Mouse (Mus musculus): ENCODE results near the gene Igfals.

The Igfals gene

DNA sequence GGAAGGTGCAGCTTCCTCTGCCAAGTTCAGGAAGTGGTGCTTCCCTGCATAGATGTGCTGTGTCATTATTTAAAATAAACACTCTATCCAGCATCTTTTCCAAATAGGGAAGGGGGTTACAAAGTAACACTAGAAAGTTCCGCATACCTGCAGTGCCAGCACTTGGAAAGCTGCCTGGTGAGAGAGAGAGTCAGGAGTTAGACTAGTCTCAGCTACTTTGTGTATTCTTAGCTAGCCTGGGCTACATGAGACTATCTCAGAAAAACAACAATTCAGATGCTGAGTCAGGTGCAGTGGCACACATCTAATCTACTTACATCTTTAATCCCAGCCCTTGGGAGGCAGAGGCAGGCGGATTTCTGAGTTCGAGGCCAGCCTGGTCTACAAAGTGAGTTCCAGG is 4.0 kb upstream of the Igfals start:
- no peak for DNase-seq (ENCODE audit: low read depth, low spot score)

DNA sequence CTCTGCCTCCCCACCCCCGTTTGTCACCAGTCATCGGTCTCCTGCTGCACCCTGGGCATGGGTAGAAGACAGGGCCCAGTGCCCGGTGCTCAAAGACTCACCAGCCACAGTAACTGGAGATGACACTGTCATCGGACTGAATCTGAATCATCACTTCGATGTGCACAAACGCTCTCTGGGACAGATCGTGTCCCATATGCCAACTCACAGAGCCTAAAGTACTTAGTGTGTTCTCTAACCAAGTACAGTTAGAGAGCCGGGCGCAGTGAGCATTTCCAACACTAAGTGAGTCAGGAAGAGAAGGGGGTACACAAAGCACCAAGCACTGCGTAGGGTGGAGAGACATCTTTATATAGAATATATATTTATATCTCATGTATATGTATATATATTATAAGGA is 2.1 kb downstream of the Igfals start:
- DNase-seq (ENCODE audit: low read depth, low spot score): no peak

DNA sequence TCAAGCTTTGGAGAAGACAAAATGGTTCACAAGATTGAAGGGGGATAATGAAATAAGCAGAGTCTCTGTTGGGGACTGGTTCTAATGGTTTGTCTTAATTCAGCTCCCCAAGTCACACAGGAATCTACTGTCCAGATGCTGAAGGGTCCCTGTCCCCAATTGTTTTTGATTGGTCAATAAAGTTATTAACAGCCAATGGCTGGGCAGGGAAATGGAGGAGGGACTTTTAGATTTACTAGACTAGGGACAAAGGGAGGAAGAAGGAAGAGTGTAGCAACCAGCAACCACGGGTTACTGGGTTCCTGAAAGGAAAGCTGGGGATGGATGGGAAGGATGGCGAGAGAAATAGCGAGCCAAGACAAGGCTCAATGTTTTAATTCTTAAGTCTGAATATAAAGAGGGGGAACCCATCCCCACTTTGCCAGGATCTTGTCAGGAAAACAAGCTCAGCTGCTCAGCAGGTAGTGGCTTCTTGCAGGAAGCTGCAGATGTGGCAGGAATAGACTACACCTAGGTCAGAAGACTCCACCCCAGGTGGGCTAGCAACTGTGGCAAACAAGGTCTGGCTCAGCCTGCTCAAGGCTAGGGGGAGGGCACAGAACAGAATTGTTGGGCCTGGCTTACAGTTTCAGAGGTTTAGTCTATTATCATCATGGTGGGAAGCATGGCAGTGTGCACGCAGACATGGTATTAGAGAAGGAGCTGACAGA is 8.1 kb downstream of the Igfals start:
- DNase-seq (ENCODE audit: low read depth, low spot score): no peak

DNA sequence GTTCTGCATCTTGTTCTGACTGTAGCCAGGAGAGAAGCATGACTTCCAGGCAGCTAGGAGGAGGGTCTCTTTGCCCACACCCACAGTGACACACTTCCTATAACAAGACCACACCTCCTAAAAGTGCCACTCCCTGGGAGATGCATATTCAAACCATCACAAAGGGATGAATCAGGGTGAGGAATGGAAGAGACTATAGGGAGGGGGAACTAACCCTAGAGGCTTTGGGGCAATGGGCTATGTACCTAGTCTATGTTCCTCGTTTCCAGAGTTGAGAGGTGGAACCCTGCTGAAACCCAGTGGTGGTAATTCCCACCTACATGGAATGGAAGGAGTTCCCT is 8.6 kb downstream of the Igfals start:
- DNase-seq (ENCODE audit: low read depth, low spot score): no peak

DNA sequence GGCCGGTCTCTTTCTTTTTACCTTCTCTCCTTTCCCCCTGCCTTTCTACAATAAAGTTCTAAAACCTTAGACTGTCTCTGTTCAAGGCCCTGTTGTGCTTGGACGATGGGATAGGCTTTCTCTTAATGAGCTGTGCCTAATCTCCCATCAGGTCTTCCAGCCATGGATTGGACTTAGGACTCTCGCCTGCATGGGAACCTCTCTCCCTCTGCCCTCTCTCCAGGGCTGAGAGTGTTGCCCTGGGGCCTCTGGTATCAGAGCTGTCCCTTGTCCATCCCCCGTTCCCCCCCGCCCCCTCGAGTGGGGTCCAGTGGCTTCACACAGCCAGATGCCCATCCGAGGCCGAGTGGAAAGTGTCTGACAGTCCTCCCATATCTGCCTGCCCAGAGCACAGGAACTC is 9.2 kb downstream of the Igfals start:
- no peak for DNase-seq (ENCODE audit: low read depth, low spot score)

DNA sequence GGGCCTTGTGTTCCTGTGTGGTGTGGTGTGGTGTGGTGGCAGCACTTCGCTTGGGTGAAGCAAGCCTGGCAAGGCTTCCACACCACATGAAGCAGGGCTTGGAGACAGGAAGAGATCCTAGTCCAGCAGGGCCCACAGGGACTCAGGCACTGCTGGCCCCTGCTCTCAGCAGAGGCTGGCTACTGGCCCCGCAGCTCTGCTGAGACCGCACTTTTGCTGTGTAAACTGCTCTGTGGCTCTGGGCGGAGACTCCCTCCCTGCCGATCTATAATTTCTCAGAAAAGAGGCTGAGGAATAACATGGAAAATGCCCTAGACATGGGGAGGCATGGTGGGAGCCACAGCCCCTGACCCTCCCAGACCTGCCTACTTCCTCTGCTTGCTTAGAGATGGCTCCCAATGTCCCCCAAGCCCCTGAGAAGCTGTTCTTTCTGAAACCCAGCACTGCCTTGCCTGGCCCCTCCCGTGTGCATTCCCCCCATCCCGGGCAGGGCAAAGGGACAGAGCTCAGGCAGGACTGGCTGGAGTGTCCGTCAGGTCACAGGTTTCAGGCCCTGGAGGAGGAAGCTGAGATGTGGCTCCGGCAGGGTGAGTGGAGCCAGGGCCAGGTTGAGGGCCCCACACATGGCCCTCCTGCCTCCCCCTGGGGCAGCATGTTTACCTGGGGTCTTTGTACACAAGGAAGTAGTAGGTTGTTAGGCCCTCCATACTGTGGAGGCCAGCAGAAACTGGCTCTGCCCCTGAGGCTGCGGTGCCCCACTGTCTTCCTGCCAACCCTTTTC is 11.7 kb downstream of the Igfals start:
- no peak for DNase-seq (ENCODE audit: low read depth, low spot score)

DNA sequence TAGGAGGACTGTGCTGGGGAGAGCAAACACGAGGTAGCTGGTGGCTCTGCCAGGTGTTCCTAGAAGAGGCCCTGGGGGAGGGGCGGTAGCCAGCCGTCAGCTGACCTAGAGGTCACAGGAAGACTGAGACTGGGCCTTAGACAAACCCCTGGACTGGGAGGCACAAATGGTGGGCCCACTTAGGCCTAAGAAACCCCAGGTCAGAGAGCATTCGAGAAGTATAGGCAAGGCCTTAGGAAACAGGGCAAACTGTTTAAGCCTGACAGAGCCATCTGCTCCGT is 12.3 kb downstream of the Igfals start:
- no peak for DNase-seq (ENCODE audit: low read depth, low spot score)

DNA sequence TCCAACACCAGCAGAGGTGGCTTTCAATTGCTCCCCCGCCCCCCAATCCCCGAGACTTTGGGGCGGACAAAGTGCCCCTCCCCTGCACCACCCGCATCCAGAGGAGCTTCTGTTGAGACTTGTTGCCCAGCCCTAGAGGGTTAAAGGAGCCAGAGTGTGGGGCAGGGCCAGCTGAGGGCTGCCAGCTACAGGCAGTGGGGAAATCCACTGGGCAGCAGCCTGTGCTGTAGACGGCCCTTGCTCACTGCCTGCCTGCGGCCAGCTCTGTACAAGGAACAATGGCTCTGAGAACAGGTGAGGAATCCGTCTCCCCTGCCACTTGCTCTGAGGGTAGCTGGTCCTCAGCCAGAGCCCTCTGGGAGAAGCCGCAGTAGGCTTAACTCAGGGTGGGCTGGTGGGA is 12.7 kb downstream of the Igfals start:
- no peak for DNase-seq (ENCODE audit: low read depth, low spot score)

DNA sequence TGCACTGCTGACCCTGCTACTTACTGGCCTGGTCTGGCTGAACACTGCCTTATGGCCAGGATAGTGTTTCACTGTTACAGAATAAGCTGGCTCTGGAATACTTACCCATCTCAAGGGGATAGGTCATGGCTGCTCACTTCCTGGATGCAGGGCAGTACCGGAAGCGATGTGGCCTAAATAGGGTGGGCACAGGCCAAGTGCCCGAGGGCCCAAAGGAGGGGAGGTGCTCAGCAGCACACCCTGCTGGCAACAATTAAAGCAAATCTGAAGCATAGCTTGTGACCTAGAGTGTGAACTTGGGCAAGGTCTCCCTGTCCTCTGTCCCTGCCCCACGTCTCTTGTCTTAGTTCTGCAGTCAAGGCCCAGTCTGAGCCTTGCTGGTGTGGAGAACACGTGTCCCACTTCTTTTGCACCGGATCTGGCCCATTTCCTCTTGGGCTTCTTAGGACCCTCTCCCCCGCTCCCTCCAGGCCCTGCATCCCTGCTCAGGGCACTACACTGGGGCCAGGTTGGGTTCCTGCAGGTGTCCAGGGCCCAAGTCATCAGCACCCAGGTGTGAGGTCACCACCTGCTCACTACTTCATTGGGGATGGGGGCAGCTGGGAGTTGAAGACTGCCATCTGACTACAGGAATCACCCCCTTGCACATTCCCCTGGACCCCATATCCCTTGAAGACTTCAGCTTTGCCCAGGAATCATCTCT is 16.1 kb downstream of the Igfals start:
- no peak for DNase-seq (ENCODE audit: low read depth, low spot score)

DNA sequence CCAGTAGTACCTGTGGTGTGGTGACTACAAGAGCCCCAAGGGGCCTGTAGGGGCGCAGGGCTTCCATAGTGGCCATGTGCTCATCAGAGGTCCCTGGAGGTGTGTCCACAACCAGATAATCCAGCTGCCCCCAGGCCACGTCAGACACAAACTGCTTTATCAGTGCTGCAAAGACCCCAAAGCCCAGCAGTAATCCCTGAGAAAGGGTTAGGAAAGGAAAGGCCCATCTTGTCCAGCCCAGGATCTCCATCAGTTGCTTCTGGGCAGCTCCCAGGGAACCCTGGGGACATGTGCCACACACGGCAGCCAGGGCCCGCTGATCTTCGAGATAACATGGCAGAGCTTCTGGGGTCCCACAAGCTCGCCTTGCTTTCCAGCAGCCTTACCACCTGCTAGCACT is 18.6 kb downstream of the Igfals start:
- no peak for DNase-seq (ENCODE audit: low read depth, low spot score)

DNA sequence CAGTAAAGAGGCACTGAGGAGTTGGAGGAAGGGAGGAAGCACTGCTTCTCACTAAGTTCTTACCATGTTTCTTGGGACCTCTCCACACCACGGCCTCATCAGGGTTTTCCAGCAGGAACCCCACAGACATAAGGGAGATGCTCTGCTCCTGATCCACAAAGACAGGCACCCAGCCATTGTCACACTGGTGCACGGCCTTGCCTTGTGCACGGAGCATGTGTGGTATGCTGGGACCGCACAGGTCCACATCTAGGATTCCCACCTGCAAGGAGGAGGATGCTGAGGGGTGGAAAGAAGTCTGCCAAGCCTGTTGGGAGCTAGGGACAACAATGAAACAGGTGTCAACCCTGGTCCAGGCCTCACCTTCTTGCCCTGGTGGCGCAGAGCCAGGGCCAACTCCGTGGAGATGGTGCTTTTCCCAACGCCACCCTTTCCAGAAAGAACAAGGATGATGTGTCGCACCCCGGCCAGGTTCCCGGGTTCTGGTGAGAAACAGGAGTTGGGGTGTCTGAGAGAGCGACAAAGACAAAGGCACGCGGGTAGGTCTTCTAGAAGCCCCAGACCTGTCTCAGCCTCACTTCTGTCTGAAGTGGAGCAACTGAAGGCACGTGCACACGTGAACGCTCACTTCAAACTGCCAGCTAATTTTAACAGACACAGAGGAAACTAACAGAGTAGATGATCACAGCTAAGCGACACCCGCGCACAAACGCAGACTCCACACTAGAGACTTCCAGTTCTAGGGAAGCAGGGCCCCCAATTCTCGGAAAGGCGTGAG is 19.7 kb downstream of the Igfals start:
- DNase-seq (ENCODE audit: low read depth, low spot score): no peak

DNA sequence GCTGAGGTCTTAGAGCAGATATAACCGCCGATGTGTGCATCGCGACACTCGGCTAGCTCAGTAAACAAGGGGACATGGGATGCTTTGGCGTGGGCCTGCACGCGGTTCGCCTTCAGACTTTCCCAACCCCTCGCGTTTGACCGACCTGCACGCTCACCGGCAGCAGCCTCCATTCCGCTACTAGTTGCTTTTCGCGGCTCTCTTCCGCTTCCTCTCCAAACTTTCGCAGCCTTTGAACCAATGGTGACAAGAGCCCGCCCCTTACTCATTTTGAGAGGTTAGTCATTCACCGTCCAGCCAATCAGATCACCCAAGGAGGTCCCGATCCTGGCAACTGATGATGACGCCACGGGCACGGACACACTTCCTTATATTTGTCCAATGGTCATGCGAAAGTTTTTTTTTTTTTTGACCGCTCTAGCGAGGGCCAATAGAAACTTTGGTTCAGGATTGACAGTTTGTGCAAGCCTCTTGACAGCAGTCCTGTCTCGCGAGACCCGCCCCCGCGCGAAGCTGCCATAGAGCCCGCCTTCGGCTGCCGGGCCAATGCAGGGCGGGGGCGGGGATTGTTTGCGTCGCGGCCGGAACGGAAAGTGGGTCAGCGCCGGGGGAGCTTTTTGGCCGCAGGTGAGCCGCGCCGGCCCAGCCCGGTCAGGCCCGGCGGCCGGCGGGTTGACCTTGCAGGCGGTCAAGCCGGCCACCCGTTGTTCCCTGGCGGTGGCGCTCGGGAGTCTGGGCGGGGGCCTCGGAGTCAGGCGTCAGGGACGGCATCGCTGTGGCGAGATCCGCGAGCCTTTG is 20.5 kb downstream of the Igfals start, which contains the start of the genes Nubp2 and Spsb3:
TSS of gene Nubp2 (minus strand) at position 216 of the 798 bp plus-strand sequence.
TSS of gene Spsb3 (plus strand) at position 510 of the 798 bp plus-strand sequence.
- DNase-seq (ENCODE audit: low read depth, low spot score): peak; percentile 99

DNA sequence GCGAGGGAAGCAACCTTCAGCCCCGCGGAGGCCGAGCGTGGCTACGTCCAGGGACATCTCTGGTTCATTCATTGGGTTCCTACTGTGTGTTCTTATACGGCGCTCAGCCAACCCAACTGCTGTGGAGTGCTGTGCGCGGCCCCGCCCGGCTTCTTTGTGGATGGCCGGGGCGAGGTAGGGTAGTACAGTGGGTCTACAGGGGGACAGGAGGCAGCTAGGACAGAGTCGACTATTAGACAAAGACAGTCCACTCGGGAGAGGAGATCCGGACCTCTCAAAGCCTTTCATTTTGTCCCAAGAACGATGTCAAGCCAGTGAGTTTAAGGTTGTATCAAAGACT is 21.1 kb downstream of the Igfals start:
- no peak for DNase-seq (ENCODE audit: low read depth, low spot score)

DNA sequence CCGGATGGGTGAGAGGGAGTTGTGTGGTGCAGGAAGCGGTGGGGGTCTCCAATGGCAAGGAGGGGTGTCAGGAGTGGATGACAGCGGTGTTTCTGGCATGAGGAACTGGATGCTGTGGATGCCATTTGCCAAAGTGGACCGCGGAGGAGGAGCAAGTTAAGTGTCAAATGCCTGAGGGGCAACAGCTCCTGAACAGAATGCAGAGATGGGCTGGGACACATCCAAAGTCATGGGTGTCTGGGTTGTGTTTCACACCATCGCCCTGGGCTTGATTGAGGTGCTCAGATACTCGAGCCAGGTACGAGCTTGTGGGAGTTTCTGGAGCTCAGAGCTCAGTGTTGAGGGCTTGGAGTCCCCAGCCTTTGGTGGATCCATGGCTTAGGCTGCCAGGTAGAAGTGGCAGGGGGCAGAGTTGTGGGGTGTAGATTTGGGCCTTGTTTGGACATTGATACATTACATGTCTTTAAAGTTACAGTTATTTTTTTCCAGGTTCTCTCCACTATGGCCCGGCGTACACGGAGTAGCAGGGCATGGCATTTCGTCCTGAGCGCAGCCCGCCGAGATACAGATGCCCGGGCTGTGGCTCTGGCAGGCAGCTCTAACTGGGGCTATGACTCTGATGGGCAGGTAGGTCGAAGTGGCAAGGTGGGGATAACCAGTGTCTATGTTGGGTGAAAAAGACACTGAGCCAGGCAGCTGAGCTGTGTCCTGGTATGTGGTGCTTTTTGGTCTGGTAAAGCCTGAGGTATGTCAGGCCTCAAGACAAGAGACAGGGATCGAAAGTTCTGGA is 21.7 kb downstream of the Igfals start:
- DNase-seq (ENCODE audit: low read depth, low spot score): no peak

DNA sequence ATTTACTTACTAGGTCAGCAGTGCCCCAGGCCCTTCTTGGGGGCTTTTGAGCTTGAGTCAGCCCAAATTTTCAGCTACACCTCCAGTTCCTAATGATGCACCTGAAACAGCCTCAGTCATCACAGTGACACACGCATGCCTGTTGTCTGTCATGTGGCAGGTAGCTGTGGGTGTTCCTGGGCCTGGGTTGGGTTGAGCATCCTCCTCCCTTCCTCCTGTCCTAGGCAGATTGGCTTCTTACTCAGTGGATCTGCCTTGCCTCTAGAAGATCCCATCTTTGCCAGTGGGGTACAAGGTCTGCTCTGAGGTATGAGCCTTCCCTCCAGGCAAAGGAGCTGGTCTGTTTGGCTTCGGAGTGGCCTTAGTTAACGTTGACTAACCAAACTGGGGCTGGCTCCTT is 23.1 kb downstream of the Igfals start:
- no peak for DNase-seq (ENCODE audit: low read depth, low spot score)

DNA sequence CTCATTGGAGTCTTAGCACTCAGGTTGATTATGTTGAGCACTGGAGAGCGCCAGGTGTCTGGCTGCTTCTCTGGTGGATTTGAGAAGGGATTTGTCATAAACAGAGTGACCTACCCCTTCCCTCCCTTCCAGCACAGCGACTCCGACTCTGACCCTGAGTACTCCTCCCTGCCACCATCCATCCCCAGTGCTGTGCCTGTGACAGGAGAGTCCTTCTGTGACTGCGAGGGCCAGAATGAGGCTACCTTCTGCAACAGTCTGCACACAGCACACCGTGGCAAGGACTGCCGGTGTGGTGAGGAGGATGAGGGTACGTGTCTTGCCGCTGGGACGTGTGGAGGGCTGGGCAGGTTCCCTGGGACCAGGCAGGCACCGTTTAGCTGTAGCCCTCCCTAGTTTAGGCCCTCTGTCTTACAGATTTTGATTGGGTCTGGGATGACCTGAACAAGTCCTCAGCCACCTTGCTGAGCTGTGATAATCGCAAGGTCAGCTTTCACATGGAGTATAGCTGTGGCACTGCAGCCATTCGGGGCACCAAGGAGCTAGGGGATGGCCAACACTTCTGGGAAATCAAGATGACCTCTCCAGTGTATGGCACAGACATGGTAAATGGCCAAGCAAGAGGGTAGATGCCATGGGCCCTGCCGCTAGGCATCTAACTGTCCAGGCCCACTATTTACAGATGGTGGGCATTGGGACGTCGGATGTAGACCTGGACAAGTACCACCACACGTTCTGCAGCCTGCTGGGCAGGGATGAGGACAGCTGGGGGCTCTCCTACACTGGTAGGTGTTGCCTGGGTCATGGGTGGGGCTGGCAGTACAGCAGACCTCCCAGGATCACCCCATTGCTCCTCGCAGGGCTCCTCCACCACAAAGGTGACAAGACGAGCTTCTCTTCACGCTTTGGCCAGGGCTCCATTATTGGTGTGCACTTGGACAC is 24.6 kb downstream of the Igfals start:
- DNase-seq (ENCODE audit: low read depth, low spot score): no peak

DNA sequence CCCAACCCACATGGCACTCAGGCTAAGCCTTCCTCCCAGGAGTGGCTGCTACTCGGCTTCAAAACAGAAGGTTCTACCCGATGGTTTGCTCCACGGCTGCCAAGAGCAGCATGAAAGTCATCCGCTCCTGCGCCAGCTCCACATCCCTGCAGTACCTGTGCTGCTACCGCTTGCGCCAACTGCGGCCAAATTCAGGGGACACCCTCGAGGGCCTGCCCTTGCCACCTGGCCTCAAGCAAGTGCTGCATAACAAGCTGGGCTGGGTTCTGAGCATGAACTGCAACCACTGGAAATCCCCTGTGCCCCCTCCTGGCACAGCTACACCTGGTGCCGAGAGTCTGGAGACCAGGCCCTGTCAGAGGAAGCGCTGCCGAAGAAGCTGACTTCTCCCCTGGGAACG is 25.5 kb downstream of the Igfals start:
- DNase-seq (ENCODE audit: low read depth, low spot score): no peak

DNA sequence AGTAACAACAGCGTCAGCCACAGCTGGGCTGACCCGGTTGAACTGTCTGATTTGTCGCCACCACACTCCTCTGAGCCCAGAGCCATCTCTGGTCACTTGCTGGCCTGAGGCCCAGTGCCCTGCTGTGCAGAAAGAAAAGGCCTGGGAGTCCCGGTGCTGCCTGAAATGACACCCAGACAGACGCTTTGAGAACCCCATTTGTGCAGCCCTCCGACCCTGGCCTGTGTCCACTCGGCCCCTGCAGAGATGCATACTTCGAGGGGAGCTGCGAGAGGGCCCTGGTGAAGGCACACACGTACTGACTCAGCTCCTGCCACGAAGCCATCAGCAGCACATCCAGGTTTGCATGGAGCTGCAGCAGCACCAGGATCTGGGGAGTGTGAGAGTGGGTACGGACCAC is 27.0 kb downstream of the Igfals start:
- DNase-seq (ENCODE audit: low read depth, low spot score): no peak

DNA sequence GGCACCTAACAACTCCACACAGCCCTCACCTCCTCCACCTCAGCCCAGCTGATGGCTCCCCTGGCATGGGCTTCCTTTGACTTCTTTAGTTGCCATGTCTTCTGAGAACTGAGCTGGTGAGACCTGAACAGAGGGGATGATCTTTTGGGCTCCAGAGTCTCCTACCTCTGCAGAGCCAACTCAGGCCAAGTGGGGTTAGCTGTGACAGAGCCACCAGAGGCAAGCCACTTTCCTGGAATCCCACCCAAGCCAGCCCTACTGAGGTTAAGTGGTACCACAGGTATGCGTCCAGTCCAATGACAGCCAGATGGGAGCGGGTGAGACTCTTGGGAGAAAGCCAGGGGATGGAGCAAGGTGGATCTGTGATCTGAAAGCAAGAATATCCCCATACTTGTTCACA is 27.5 kb downstream of the Igfals start:
- DNase-seq (ENCODE audit: low read depth, low spot score): no peak
